Mouse (Mus musculus): ENCODE measurements around the gene Eln. TPM values are rescaled to one million over a fixed set of nuclear protein-coding genes. Genes with fewer than 3 reads are reported as not detected.
A peak's percentile ranks its signal among the peaks of the same experiment; 100 is the strongest.

Eln gene
- polyA plus RNA-seq, 1 experiment from 2014 or later = 570 TPM

GRCm38 (mm10) chr5:134671335-134672197 lies 75.6 kb downstream of the Eln start:
- Histone ChIP-seq H3K4me1 (replicated peaks; ENCODE audit: control insufficient read depth, insufficient read depth, low read length) (peaks cover 16% of the 10 kb centered on the region), H3K4me2 (ENCODE audit: low read depth, low read length) (no peak overlapping the region), H3K4me3 (ENCODE audit: low read length) (no peak overlapping the region), H3K27ac (ENCODE audit: low read length) (peak overlapping the region; percentile 62; the same call in 1 of the 2 replicates), H3K36me3 (ENCODE audit: control insufficient read depth, insufficient read depth, low read length) (peaks cover 9% of the 10 kb centered on the region), H3K27me3 (ENCODE audit: control insufficient read depth, insufficient read depth, low read depth, low read length) (no peaks in the 10 kb centered on the region), H3K9me3 (ENCODE audit: control insufficient read depth, low read length) (no peaks in the 10 kb centered on the region), H3K9ac (ENCODE audit: low read length) (0 out of 2 replicates have a peak overlapping the region, but pooled peaks have one; percentile 0)
- ATAC-seq (ENCODE audit: low read depth) = no peak
- 52% methylated on average over 17 of the region's 17 CpGs for WGBS

- 80% methylated on average over 20 of the region's 20 CpGs for WGBS
- no peak overlapping the region for H3K4me2 ChIP-seq (ENCODE audit: low read depth, low read length)
- no peaks in the 10 kb centered on the region for H3K9me3 ChIP-seq (ENCODE audit: control insufficient read depth, low read length)
- peaks cover 14% of the 10 kb centered on the region for H3K36me3 ChIP-seq (ENCODE audit: control insufficient read depth, insufficient read depth, low read length)
- no peak overlapping the region for H3K27ac ChIP-seq (ENCODE audit: low read length)
- H3K4me3 ChIP-seq (ENCODE audit: low read length) = no peak overlapping the region
- H3K9ac ChIP-seq (ENCODE audit: low read length) = no peak overlapping the region
- H3K27me3 ChIP-seq (ENCODE audit: control insufficient read depth, insufficient read depth, low read depth, low read length) = no peaks in the 10 kb centered on the region
- peaks cover 4% of the 10 kb centered on the region for H3K4me1 ChIP-seq (replicated peaks; ENCODE audit: control insufficient read depth, insufficient read depth, low read length)
- no peak for ATAC-seq (ENCODE audit: low read depth)
These were observed 78.0 kb downstream of the Eln start for GRCm38 (mm10) chr5:134669001-134669708.

DNA sequence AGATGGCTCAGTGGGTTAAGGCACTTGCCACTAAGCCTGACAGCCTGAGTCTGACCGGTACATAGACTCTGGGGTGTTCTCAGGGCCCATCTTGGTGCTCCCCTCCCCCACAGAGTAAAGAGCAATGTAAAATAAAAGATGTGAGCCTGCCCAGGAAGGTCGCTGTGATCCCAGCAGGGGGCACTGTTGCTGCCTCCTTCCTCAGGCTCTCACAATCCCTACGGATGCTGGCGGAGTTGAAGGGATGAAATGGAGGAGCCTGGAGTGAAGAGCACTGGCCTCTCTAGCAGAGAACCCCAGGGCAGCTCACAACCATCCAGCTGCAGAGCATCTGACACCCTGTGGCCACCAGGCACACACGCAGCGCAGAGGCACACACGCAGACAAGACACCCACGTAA lies 78.6 kb downstream of the Eln start:
- no peak overlapping the region for H3K4me2 ChIP-seq (ENCODE audit: low read depth, low read length)
- H3K27me3 ChIP-seq (ENCODE audit: control insufficient read depth, insufficient read depth, low read depth, low read length) = no peaks in the 10 kb centered on the region
- H3K9me3 ChIP-seq (ENCODE audit: control insufficient read depth, low read length) = no peaks in the 10 kb centered on the region
- H3K27ac ChIP-seq (ENCODE audit: low read length) = no peak overlapping the region
- H3K4me1 ChIP-seq (replicated peaks; ENCODE audit: control insufficient read depth, insufficient read depth, low read length) = peaks cover 4% of the 10 kb centered on the region
- no peak overlapping the region for H3K9ac ChIP-seq (ENCODE audit: low read length)
- peaks cover 16% of the 10 kb centered on the region for H3K36me3 ChIP-seq (ENCODE audit: control insufficient read depth, insufficient read depth, low read length)
- peak; percentile 16; the same call in 1 of the 2 replicates for ATAC-seq (ENCODE audit: low read depth)
- 40% methylated on average over 8 of the region's 8 CpGs for WGBS
- no peak overlapping the region for H3K4me3 ChIP-seq (ENCODE audit: low read length)

GRCm38 (mm10) chr5:134656708-134657107 lies 90.4 kb downstream of the Eln start:
- 82% methylated on average over 4 of the region's 4 CpGs for WGBS
- Histone ChIP-seq H3K4me2 (ENCODE audit: low read depth, low read length) (no peak overlapping the region), H3K9ac (ENCODE audit: low read length) (no peak overlapping the region), H3K4me1 (replicated peaks; ENCODE audit: control insufficient read depth, insufficient read depth, low read length) (peaks cover 10% of the 10 kb centered on the region), H3K36me3 (ENCODE audit: control insufficient read depth, insufficient read depth, low read length) (peaks cover 4% of the 10 kb centered on the region), H3K27ac (ENCODE audit: low read length) (no peak overlapping the region), H3K4me3 (ENCODE audit: low read length) (no peak overlapping the region), H3K27me3 (ENCODE audit: control insufficient read depth, insufficient read depth, low read depth, low read length) (no peaks in the 10 kb centered on the region), H3K9me3 (ENCODE audit: control insufficient read depth, low read length) (no peaks in the 10 kb centered on the region)
- ATAC-seq (ENCODE audit: low read depth) = no peak

Other genes with a start within 250 kb of the Eln start
- 4.6 and 4.7 TPM in 2 replicates for gene Clip2, start 194.9 kb downstream of the Eln start, polyA plus RNA-seq (2015; fragmentation: Nextera tagmentation; extraction: Ambion mirVana)
- gene Syna, start 187.2 kb downstream of the Eln start, polyA plus RNA-seq (2015; fragmentation: Nextera tagmentation; extraction: Ambion mirVana) = 0.20 and 0.23 TPM in 2 replicates
- 255 and 270 TPM in 2 replicates for gene Rfc2, start 166.0 kb downstream of the Eln start, polyA plus RNA-seq (2015; fragmentation: Nextera tagmentation; extraction: Ambion mirVana)
- gene Lat2, start 132.3 kb downstream of the Eln start, polyA plus RNA-seq (2015; fragmentation: Nextera tagmentation; extraction: Ambion mirVana) = 1.8 and 3.3 TPM in 2 replicates
- gene Eif4h, start 107.8 kb downstream of the Eln start, polyA plus RNA-seq (2015; fragmentation: Nextera tagmentation; extraction: Ambion mirVana) = 493 and 502 TPM in 2 replicates
- 8.3 and 9.1 TPM in 2 replicates for gene Limk1, start 58.7 kb downstream of the Eln start, polyA plus RNA-seq (2015; fragmentation: Nextera tagmentation; extraction: Ambion mirVana)
- gene Tmem270, start 159.4 kb upstream of the Eln start, polyA plus RNA-seq (2015; fragmentation: Nextera tagmentation; extraction: Ambion mirVana) = not detected in 2 replicates
- gene Cldn13, start 168.2 kb upstream of the Eln start, polyA plus RNA-seq (2015; fragmentation: Nextera tagmentation; extraction: Ambion mirVana) = 0.75 and 3.3 TPM in 2 replicates
- 30.6 and 33.5 TPM in 2 replicates for gene Mettl27, start 185.0 kb upstream of the Eln start, polyA plus RNA-seq (2015; fragmentation: Nextera tagmentation; extraction: Ambion mirVana)
- gene Cldn4, start 199.6 kb upstream of the Eln start, polyA plus RNA-seq (2015; fragmentation: Nextera tagmentation; extraction: Ambion mirVana) = 33.0 and 33.1 TPM in 2 replicates
- gene Cldn3, start 238.9 kb upstream of the Eln start, polyA plus RNA-seq (2015; fragmentation: Nextera tagmentation; extraction: Ambion mirVana) = 328 and 355 TPM in 2 replicates

Measured in lung, embryonic 16.5 days (tissue).